Mouse (Mus musculus): ENCODE measurements around the gene Olfr263. TPM values are rescaled to one million over a fixed set of nuclear protein-coding genes. Genes with fewer than 3 reads are reported as not detected.

Gene Olfr263
- polyA plus RNA-seq, 1 experiment from 2014 or later, result not detected

GRCm38 (mm10) chr13:21180551-21181530 lies 51.4 kb downstream of the Olfr263 start:
- Histone ChIP-seq H3K4me2 (peak overlapping the region; percentile 79), H3K9ac (peak overlapping the region; percentile 94), H3K36me3 (peaks cover 25% of the 10 kb centered on the region), H3K4me1 (peaks cover 27% of the 10 kb centered on the region), H3K4me3 (replicated peaks) (peak overlapping the region; percentile 98), H3K27ac (peak overlapping the region; percentile 96), H3K9me3 (no peaks in the 10 kb centered on the region), H3K27me3 (replicated peaks) (no peaks in the 10 kb centered on the region)
- WGBS, result under 1% methylated on average over 70 of the region's 71 CpGs
- ATAC-seq (ENCODE audit: insufficient read depth, low FRiP score, low read depth), result peak; percentile 17

- Histone ChIP-seq H3K9ac (0 out of 2 replicates have a peak overlapping the region, but pooled peaks have one; percentile 13), H3K9me3 (no peaks in the 10 kb centered on the region), H3K4me3 (replicated peaks) (peak overlapping the region; percentile 98), H3K36me3 (peaks cover 34% of the 10 kb centered on the region), H3K4me1 (peaks cover 27% of the 10 kb centered on the region), H3K27ac (no peak overlapping the region), H3K27me3 (replicated peaks) (no peaks in the 10 kb centered on the region), H3K4me2 (peak overlapping the region; percentile 79)
- WGBS, result 55% methylated on average over 7 of the region's 7 CpGs
- no peak for ATAC-seq (ENCODE audit: insufficient read depth, low FRiP score, low read depth)
Measured at GRCm38 (mm10) chr13:21181996-21182395, 52.6 kb downstream of the Olfr263 start.

DNA sequence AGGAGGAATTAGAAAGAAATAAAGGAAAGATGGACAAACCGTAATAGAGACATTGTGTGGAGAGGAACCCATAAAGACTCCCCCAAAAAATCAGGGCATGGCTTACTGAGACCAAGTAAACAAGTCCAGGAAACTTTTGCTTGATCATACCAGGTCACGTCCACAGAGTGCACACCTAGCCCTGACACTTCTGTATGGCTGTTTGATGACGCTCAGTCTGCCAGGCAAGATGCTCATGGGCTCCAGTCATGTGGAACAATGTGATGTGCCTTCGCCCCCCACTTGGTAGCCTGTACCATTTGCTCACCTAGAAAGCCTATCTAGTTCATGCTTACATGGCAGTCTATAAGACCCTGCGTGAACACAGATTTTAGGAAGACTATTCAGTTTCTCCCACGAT lies 53.6 kb downstream of the Olfr263 start:
- H3K4me3 ChIP-seq (replicated peaks), result no peak overlapping the region
- ATAC-seq (ENCODE audit: insufficient read depth, low FRiP score, low read depth), result no peak
- no peak overlapping the region for H3K4me2 ChIP-seq
- no peak overlapping the region for H3K9ac ChIP-seq
- H3K9me3 ChIP-seq, result no peaks in the 10 kb centered on the region
- peaks cover 27% of the 10 kb centered on the region for H3K4me1 ChIP-seq
- H3K27me3 ChIP-seq (replicated peaks), result no peaks in the 10 kb centered on the region
- peaks cover 44% of the 10 kb centered on the region for H3K36me3 ChIP-seq
- WGBS, result 91% methylated on average over 6 of the region's 6 CpGs
- no peak overlapping the region for H3K27ac ChIP-seq

DNA sequence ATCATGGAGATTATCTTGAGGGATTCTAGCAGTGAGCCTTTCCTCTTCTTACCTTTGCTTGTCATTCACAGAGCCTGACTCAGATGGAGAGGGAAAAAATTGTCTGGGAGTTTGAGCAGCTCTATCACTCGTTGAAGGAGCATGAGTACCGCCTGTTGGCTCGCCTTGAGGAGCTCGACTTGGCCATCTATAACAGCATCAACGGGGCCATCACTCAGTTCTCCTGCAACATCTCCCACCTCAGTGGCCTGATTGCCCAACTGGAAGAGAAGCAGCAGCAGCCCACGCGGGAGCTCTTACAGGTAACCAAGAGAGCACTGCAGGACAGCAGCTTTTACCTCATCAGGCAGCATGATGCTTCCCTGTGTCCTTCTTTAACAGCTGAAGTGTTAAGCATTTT lies 54.2 kb downstream of the Olfr263 start:
- WGBS, result 94% methylated on average over 7 of the region's 7 CpGs
- H3K4me1 ChIP-seq, result peaks cover 23% of the 10 kb centered on the region
- no peaks in the 10 kb centered on the region for H3K27me3 ChIP-seq (replicated peaks)
- H3K9me3 ChIP-seq, result no peaks in the 10 kb centered on the region
- H3K4me2 ChIP-seq, result no peak overlapping the region
- ATAC-seq (ENCODE audit: insufficient read depth, low FRiP score, low read depth), result no peak
- H3K9ac ChIP-seq, result no peak overlapping the region
- H3K4me3 ChIP-seq (replicated peaks), result no peak overlapping the region
- peaks cover 50% of the 10 kb centered on the region for H3K36me3 ChIP-seq
- H3K27ac ChIP-seq, result no peak overlapping the region

DNA sequence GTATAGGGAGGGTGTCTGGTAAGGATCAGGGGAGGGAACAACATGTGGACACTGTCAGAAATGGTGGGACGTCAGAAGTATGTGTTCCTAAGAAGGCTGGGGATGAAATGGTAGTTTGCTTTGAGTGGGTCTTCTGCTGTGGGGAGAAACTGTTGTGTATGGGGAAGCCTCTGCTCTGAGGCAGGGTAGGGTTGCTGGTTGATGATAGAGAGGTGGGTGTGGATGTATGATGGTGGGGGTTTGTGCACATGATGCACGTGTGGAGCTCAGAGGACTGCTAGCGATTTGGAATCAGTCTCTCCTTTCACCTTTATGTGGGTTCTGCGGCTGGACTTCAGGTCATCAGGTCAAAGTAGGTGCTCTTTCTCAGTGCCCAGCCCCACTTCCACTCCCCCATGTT lies 56.1 kb downstream of the Olfr263 start:
- H3K4me3 ChIP-seq (replicated peaks), result no peak overlapping the region
- WGBS, result 70% methylated on average over 4 of the region's 4 CpGs
- no peak overlapping the region for H3K27ac ChIP-seq
- no peak overlapping the region for H3K4me2 ChIP-seq
- no peak overlapping the region for H3K9ac ChIP-seq
- no peaks in the 10 kb centered on the region for H3K9me3 ChIP-seq
- peaks cover 68% of the 10 kb centered on the region for H3K36me3 ChIP-seq
- H3K27me3 ChIP-seq (replicated peaks), result no peaks in the 10 kb centered on the region
- no peak for ATAC-seq (ENCODE audit: insufficient read depth, low FRiP score, low read depth)
- peaks cover 21% of the 10 kb centered on the region for H3K4me1 ChIP-seq

Other genes starting within 250 kb of the Olfr263 start
- gene Olfr1370, start 54.7 kb upstream of the Olfr263 start, polyA plus RNA-seq (2015; fragmentation: Nextera tagmentation; extraction: Ambion mirVana), result not detected in 2 replicates
- gene Olfr1369-ps1, start 18.2 kb upstream of the Olfr263 start, polyA plus RNA-seq (2015; fragmentation: Nextera tagmentation; extraction: Ambion mirVana), result not detected in 2 replicates
- gene Olfr1368, start 16.2 kb downstream of the Olfr263 start, polyA plus RNA-seq (2015; fragmentation: Nextera tagmentation; extraction: Ambion mirVana), result not detected in 2 replicates
- gene Trim27, start 49.8 kb downstream of the Olfr263 start, polyA plus RNA-seq (2015; fragmentation: Nextera tagmentation; extraction: Ambion mirVana), result 132 and 143 TPM in 2 replicates
- gene Gpx5, start 163.1 kb downstream of the Olfr263 start, polyA plus RNA-seq (2015; fragmentation: Nextera tagmentation; extraction: Ambion mirVana), result not detected in 2 replicates
- gene Gpx6, start 182.5 kb downstream of the Olfr263 start, polyA plus RNA-seq (2015; fragmentation: Nextera tagmentation; extraction: Ambion mirVana), result not detected in 2 replicates
- not detected in 2 replicates for gene Olfr1367, start 217.3 kb downstream of the Olfr263 start, polyA plus RNA-seq (2015; fragmentation: Nextera tagmentation; extraction: Ambion mirVana)
- gene Zscan12, start 233.2 kb downstream of the Olfr263 start, polyA plus RNA-seq (2015; fragmentation: Nextera tagmentation; extraction: Ambion mirVana), result 9.9 and 10.0 TPM in 2 replicates

Measured in stomach, embryonic 15.5 days (tissue).